Mouse (Mus musculus) erythroblast, embryonic 14.5 days (primary cell): ENCODE data around the gene Sema4g.

ENCODE experiments used
- GATA1 ChIP-seq: IDR thresholded peaks from 2 replicates; pipeline ENCODE4 v1.6.1; 2012; ENCODE audit warnings: low read length, inconsistent platforms, mixed read lengths
- TAL1 ChIP-seq: IDR thresholded peaks from 3 replicates; pipeline ENCODE4 v1.6.1; 2012; ENCODE audit warnings: low read length, inconsistent platforms, mixed read lengths

DNA sequence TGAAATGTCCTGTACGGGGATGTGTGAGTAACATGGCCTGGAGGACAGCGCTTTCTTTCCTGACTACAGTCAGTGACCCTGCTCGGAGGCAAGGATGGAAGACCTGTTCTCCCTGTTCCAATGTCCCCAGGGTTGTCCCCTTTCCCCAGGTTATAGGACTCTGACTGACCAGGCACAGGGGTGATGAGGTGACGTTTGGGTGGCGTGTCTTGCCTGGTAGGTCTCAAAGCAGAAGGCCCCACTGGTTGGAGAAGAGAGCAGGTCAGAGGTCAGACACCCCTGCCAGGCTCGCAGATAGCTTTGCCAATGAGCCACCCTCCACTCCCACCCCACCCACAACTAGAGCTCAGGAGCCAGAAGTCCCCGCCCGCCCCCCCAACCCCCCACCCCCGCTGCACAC is 40.7 kb downstream of the Sema4g start:
- no peak for TF ChIP-seq TAL1
- no peak for TF ChIP-seq GATA1
